Mouse (Mus musculus) kidney, postnatal 0 days (tissue): Measurements from ENCODE around the gene Ostn. TPM values are rescaled to one million over a fixed set of nuclear protein-coding genes. Genes with fewer than 3 reads are reported as not detected.

ENCODE experiments used
- ATAC-seq: fragments of 200-750 bp; cut with Nextera tagmentation; replicated peaks from 2 replicates; pipeline ENCODE4 v1.8.0; 2017; ENCODE audit warnings: low read depth, moderate number of reproducible peaks, moderate TSS enrichment, moderate library complexity; ENCODE audit not compliant: low FRiP score
- DNase-seq: peaks from one replicate; pipeline ENCODE4 v3.0.0-alpha.2; 2016; ENCODE audit warnings: low spot score
- H3K27ac ChIP-seq: fragments of 300-500 bp; sonication (generic); 2 replicates; pipeline ENCODE4 v1.5.1; 2014; ENCODE audit warnings: mild to moderate bottlenecking
- H3K27me3 ChIP-seq: fragments of 300-500 bp; sonication (generic); 2 replicates; pipeline ENCODE4 v1.6.1; 2014; ENCODE audit warnings: low read length, mixed read lengths; ENCODE audit not compliant: insufficient read depth
- H3K36me3 ChIP-seq: fragments of 300-500 bp; sonication (generic); 2 replicates; pipeline ENCODE4 v1.6.1; 2014; ENCODE audit warnings: low read length, mixed read lengths; ENCODE audit not compliant: insufficient read depth
- H3K4me1 ChIP-seq: fragments of 300-500 bp; sonication (generic); replicated peaks from 2 replicates; pipeline ENCODE4 v1.6.1; 2014; ENCODE audit warnings: antibody characterized with exemption, low read length, mixed read lengths; ENCODE audit not compliant: insufficient read depth
- H3K4me2 ChIP-seq: fragments of 300-500 bp; sonication (generic); 2 replicates; pipeline ENCODE4 v1.6.1; 2014; ENCODE audit warnings: mild to moderate bottlenecking, low read length, moderate library complexity, mixed read lengths
- H3K4me3 ChIP-seq: fragments of 300-500 bp; sonication (generic); replicated peaks from 2 replicates; pipeline ENCODE4 v1.5.1; 2014; ENCODE audit warnings: low read depth, low read length
- H3K9ac ChIP-seq: fragments of 300-500 bp; sonication (generic); 2 replicates; pipeline ENCODE4 v1.6.1; 2014; ENCODE audit warnings: low read depth, low read length
- H3K9me3 ChIP-seq: fragments of 300-500 bp; sonication (generic); replicated peaks from 2 replicates; pipeline ENCODE4 v1.6.1; 2016; ENCODE audit warnings: low read length, inconsistent platforms, mixed read lengths
- CTCF ChIP-seq: IDR thresholded peaks from 2 replicates; pipeline ENCODE4 v1.5.1; 2016; ENCODE audit warnings: antibody characterized with exemption, low read depth, mild to moderate bottlenecking, moderate library complexity
- WGBS: fragments of 180-500 bp; shearing (Covaris S2); extraction: QIAGEN DNeasy Blood & Tissue Kit; methylation state at CpG from one replicate; pipeline ENCODE4 v1.1.7; 2014; 5-methylcytosine and 5-hydroxymethylcytosine counted together
- polyA plus RNA-seq: library from polyadenylated mRNA; unstranded; fragments of >200 nt; fragmentation: Nextera tagmentation; extraction: Ambion mirVana; gene quantifications from 2 replicates; pipeline ENCODE4 v1.2.1, GENCODE M21; 2015

Ostn gene
- polyA plus RNA-seq, 1 experiment from 2014 or later: not detected

GRCm38 (mm10) chr16:27384893-27385603, 77.8 kb downstream of the Ostn start:
- Histone ChIP-seq H3K9ac (no peak overlapping the region), H3K4me1 (0 out of 2 replicates have a peak, but pooled peaks cover 4% of the 10 kb centered on the region), H3K4me2 (no peak overlapping the region), H3K36me3 (no peaks in the 10 kb centered on the region), H3K9me3 (no peaks in the 10 kb centered on the region), H3K27ac (no peak overlapping the region), H3K27me3 (no peaks in the 10 kb centered on the region), H3K4me3 (no peak overlapping the region)
- ATAC-seq: no peak
- no peak for DNase-seq
- 78% methylated on average over 4 of the region's 4 CpGs for WGBS
- TF ChIP-seq CTCF: no peak

GRCm38 (mm10) chr16:27385649-27386048, 78.4 kb downstream of the Ostn start:
- H3K4me2 ChIP-seq: no peak overlapping the region
- DNase-seq: no peak
- H3K4me1 ChIP-seq: 0 out of 2 replicates have a peak, but pooled peaks cover 7% of the 10 kb centered on the region
- WGBS: 78% methylated on average over 1 of the region's 1 CpGs
- H3K4me3 ChIP-seq: no peak overlapping the region
- H3K27ac ChIP-seq: no peak overlapping the region
- H3K36me3 ChIP-seq: no peaks in the 10 kb centered on the region
- H3K9ac ChIP-seq: no peak overlapping the region
- TF ChIP-seq CTCF: no peak
- H3K27me3 ChIP-seq: no peaks in the 10 kb centered on the region
- H3K9me3 ChIP-seq: no peaks in the 10 kb centered on the region
- no peak for ATAC-seq

DNA sequence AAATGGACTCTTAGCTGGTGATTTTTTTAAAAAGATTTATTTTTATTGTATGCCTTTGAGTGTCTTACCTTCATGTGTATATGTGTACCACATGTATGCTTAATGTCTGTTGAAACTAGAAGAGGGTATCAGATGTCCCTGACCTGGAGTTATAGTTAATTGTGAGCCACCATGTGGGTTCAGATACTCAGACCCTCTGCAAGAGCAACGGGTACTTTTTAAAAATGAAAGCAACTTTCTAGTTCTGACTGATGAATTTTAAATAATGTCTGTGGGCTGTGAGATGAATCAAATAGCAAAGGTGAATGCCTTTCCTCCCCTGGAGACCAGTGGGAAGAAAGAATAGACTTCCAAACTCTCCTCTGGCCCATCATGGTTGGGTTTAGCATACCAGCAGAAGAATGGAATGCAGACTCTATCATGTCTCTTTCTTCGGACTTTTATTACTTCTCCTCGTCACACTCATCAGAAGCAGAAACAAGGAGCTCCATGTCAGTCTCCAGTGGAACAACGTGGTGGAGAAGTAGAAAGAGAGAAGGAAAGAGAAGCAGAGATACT, 79.6 kb downstream of the Ostn start:
- 70% methylated on average over 4 of the region's 4 CpGs for WGBS
- H3K9me3 ChIP-seq: no peaks in the 10 kb centered on the region
- H3K4me2 ChIP-seq: no peak overlapping the region
- H3K36me3 ChIP-seq: no peaks in the 10 kb centered on the region
- no peaks in the 10 kb centered on the region for H3K27me3 ChIP-seq
- ATAC-seq (no peak), DNase-seq (no peak)
- no peak for TF ChIP-seq CTCF
- no peak overlapping the region for H3K9ac ChIP-seq
- H3K4me3 ChIP-seq: no peak overlapping the region
- H3K4me1 ChIP-seq: 0 out of 2 replicates have a peak, but pooled peaks cover 9% of the 10 kb centered on the region
- H3K27ac ChIP-seq: no peak overlapping the region

DNA sequence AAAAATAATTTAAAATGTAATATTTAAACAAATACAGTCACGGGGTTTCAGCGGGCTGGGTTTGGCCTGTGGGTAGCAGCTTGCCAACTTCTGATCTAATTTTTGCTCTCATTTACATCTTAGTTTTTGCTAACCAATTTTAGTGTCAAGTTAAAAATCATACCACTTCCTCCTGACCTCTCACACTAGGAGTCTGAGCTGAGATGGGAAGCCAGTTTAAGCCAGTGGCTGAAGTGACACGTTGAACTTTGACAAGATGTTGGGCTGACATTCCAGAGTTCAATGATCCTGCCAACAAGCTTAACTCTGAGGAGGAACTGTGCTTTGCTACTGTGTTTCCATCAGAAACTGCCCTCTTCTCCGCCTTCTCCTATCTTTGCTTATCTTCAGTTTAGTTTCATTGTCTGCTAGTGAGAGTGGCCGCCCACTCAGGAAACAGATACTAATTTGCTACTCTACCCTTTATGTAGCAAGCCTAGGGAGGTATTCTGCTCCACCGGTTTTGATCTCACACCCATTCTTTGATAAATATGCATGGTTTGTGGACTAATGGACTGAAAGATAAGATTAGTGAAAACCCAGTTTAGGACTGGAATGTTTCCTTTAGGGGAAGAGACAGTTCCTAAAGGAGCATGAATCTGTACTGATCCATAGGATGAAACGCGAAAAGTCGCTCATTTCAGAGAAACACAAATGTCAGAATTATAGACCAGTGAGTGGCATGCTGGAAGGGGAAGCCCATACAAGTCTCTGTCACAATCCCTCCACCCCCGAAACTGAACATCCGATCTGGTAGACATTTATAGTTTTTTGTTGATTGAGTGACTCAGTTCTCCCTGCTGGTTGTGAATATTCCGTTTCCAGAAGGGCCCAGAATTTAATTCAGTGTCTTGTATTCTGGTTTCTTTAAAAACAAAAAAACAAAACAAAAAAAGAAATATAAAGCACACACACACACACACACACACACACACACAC, 80.6 kb downstream of the Ostn start:
- Histone ChIP-seq H3K27ac (peak overlapping the region; percentile 97), H3K9me3 (no peaks in the 10 kb centered on the region), H3K4me2 (peak overlapping the region; percentile 69), H3K27me3 (no peaks in the 10 kb centered on the region), H3K9ac (peak overlapping the region; percentile 10; the same call in 1 of the 2 replicates), H3K4me3 (peak overlapping the region; percentile 80), H3K4me1 (0 out of 2 replicates have a peak, but pooled peaks cover 9% of the 10 kb centered on the region), H3K36me3 (no peaks in the 10 kb centered on the region)
- TF ChIP-seq CTCF: no peak
- WGBS: 37% methylated on average over 12 of the region's 12 CpGs
- ATAC-seq (no peak), DNase-seq (peak; percentile 39)

GRCm38 (mm10) chr16:27388761-27389451, 81.6 kb downstream of the Ostn start, which contains the start of gene Ccdc50:
Gene Ccdc50, plus strand, starts transcription at chr16:27388869.
- H3K27ac ChIP-seq: peak within 1 kb of the TSS; percentile 97
- WGBS: under 1% methylated on average over 65 of the region's 69 CpGs
- peak within 1 kb of the TSS; percentile 69 for H3K4me2 ChIP-seq
- H3K4me1 ChIP-seq: 0 out of 2 replicates have a peak, but pooled peaks cover 9% of the 10 kb centered on the region
- DNase-seq: peak; percentile 81
- no peak for TF ChIP-seq CTCF
- peak; percentile 96 for ATAC-seq
- H3K4me3 ChIP-seq: peak within 1 kb of the TSS; percentile 80
- peak within 1 kb of the TSS; percentile 95 for H3K9ac ChIP-seq
- H3K36me3 ChIP-seq: no peaks in the 10 kb centered on the region
- no peaks in the 10 kb centered on the region for H3K27me3 ChIP-seq
- H3K9me3 ChIP-seq: no peaks in the 10 kb centered on the region
